Mouse (Mus musculus): Measurements from ENCODE around the gene Gm10720.
"Not testable (repeated sequence)": the region's sequence is repeated elsewhere in the genome, so short reads cannot be mapped to it uniquely, and the experiment has no call there.

The Gm10720 gene

GRCm38 (mm10) chr9:3015354-3015753 is at the start of gene Gm10720:
Gene Gm10720, plus strand, starts transcription at chr9:3015654.
- in situ Hi-C loops (cut with MboI; ENCODE audit: low sequenced_read_pairs), result not testable (repeated sequence)

GRCm38 (mm10) chr9:3000445-3000972 is 14.9 kb upstream of the Gm10720 start, which contains the start of gene Gm10722:
Gene Gm10722, plus strand, starts transcription at chr9:3000922.
- in situ Hi-C loops (cut with MboI; ENCODE audit: low sequenced_read_pairs), result not testable (repeated sequence)

GRCm38 (mm10) chr9:3001006-3001405 is 14.4 kb upstream of the Gm10720 start:
- in situ Hi-C loops (cut with MboI; ENCODE audit: low sequenced_read_pairs), result not testable (repeated sequence)

GRCm38 (mm10) chr9:3001948-3002659 is 13.3 kb upstream of the Gm10720 start:
- in situ Hi-C loops (cut with MboI; ENCODE audit: low sequenced_read_pairs), result not testable (repeated sequence)

- in situ Hi-C loops (cut with MboI; ENCODE audit: low sequenced_read_pairs), result not testable (repeated sequence)
Observed at GRCm38 (mm10) chr9:3002794-3003396, 12.6 kb upstream of the Gm10720 start, which contains the start of gene Gm11168. Gene Gm11168, plus strand, starts transcription at chr9:3003346.

GRCm38 (mm10) chr9:3006179-3006578 is 9.3 kb upstream of the Gm10720 start:
- in situ Hi-C loops (cut with MboI; ENCODE audit: low sequenced_read_pairs), result not testable (repeated sequence)

- in situ Hi-C loops (cut with MboI; ENCODE audit: low sequenced_read_pairs), result not testable (repeated sequence)
Observed at GRCm38 (mm10) chr9:3006636-3007035, 8.8 kb upstream of the Gm10720 start.

- in situ Hi-C loops (cut with MboI; ENCODE audit: low sequenced_read_pairs), result not testable (repeated sequence)
Observed at GRCm38 (mm10) chr9:3007272-3007671, 8.2 kb upstream of the Gm10720 start.

- in situ Hi-C loops (cut with MboI; ENCODE audit: low sequenced_read_pairs), result not testable (repeated sequence)
Observed at GRCm38 (mm10) chr9:3009331-3009730, 6.1 kb upstream of the Gm10720 start.

- in situ Hi-C loops (cut with MboI; ENCODE audit: low sequenced_read_pairs), result not testable (repeated sequence)
Observed at GRCm38 (mm10) chr9:3012054-3012621, 3.3 kb upstream of the Gm10720 start.

GRCm38 (mm10) chr9:3012733-3013279 is 2.6 kb upstream of the Gm10720 start, which contains the start of gene Gm10721:
Gene Gm10721, plus strand, starts transcription at chr9:3013140.
- in situ Hi-C loops (cut with MboI; ENCODE audit: low sequenced_read_pairs), result not testable (repeated sequence)

- in situ Hi-C loops (cut with MboI; ENCODE audit: low sequenced_read_pairs), result not testable (repeated sequence)
Observed at GRCm38 (mm10) chr9:3015896-3016295, 442 bp downstream of the Gm10720 start.

- in situ Hi-C loops (cut with MboI; ENCODE audit: low sequenced_read_pairs), result not testable (repeated sequence)
Observed at GRCm38 (mm10) chr9:3017108-3017507, 1.7 kb downstream of the Gm10720 start, which contains the start of gene Gm10719. Gene Gm10719, plus strand, starts transcription at chr9:3017408.

- in situ Hi-C loops (cut with MboI; ENCODE audit: low sequenced_read_pairs), result not testable (repeated sequence)
Observed at GRCm38 (mm10) chr9:3018944-3019343, 3.5 kb downstream of the Gm10720 start.

GRCm38 (mm10) chr9:3019835-3020727 is 4.6 kb downstream of the Gm10720 start:
- in situ Hi-C loops (cut with MboI; ENCODE audit: low sequenced_read_pairs), result not testable (repeated sequence)

GRCm38 (mm10) chr9:3022316-3023008 is 7.0 kb downstream of the Gm10720 start:
- in situ Hi-C loops (cut with MboI; ENCODE audit: low sequenced_read_pairs), result not testable (repeated sequence)

- in situ Hi-C loops (cut with MboI; ENCODE audit: low sequenced_read_pairs), result not testable (repeated sequence)
Observed at GRCm38 (mm10) chr9:3023312-3023984, 8.0 kb downstream of the Gm10720 start, which contains the start of gene Gm10718. Gene Gm10718, plus strand, starts transcription at chr9:3023547.

GRCm38 (mm10) chr9:3023985-3024648 is 8.7 kb downstream of the Gm10720 start:
- in situ Hi-C loops (cut with MboI; ENCODE audit: low sequenced_read_pairs), result not testable (repeated sequence)

All from CH12F3 (cell line).